Mouse (Mus musculus): ENCODE results near the gene Cdc42ep4. TPM values are rescaled to one million over a fixed set of nuclear protein-coding genes. Genes with fewer than 3 reads are reported as not detected.

Cdc42ep4 gene
- polyA plus RNA-seq, 1 experiment from 2014 or later: 95.8 TPM

DNA sequence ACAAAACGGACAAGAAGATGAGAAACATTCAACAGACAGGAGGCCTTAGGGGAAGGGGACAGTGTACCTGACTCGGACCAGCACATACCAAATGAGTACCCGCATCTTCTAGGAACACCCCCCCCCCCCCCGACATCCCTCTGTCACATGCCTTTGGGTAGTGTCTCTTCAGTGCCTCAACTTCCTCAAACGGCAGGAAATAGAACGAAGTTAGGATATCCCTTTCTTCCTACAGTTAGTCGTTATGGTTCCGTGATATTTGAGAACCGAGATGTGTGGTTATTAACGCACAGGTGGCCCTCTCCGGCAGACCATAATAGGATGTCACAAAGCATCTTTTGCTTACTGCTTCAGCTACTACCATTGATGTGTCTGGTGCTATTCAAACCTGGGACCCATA lies 35.3 kb upstream of the Cdc42ep4 start:
- H3K4me1 ChIP-seq: peaks cover 63% of the 10 kb centered on the region
- peak overlapping the region; percentile 97; the same call in 1 of the 2 replicates for H3K27ac ChIP-seq
- no peak overlapping the region for H3K9ac ChIP-seq
- no peaks in the 10 kb centered on the region for H3K27me3 ChIP-seq (replicated peaks)
- peak overlapping the region; percentile 59 for H3K4me2 ChIP-seq (replicated peaks)
- no peaks in the 10 kb centered on the region for H3K36me3 ChIP-seq
- no peak overlapping the region for H3K4me3 ChIP-seq
- 80% methylated on average over 11 of the region's 11 CpGs for WGBS
- ATAC-seq (ENCODE audit: low FRiP score, low read depth): no peak
- no peaks in the 10 kb centered on the region for H3K9me3 ChIP-seq

DNA sequence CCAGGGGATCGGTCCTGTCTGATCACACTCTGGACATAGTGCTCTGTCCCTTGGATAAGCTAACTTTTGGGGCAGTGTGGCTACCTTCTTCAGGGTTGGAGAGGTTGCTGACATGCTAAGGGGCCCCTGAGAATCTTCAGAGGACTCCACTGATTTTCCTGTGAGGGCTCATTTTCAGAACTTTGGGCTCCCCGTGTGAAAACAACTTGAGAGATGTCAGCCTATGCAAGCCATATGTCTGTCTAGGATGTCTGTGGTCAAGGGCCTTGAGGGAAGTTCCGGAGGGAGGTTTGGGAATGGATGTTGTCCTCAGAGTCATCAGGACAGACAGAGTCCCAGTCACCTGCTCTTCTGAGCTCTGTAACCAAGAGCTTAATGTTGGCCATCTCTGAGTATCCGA lies 34.7 kb upstream of the Cdc42ep4 start:
- no peaks in the 10 kb centered on the region for H3K27me3 ChIP-seq (replicated peaks)
- no peaks in the 10 kb centered on the region for H3K36me3 ChIP-seq
- peak overlapping the region; percentile 56 for H3K9ac ChIP-seq
- H3K9me3 ChIP-seq: no peaks in the 10 kb centered on the region
- ATAC-seq (ENCODE audit: low FRiP score, low read depth): no peak
- H3K4me1 ChIP-seq: peaks cover 61% of the 10 kb centered on the region
- H3K4me3 ChIP-seq: peak overlapping the region; percentile 26
- 37% methylated on average over 4 of the region's 4 CpGs for WGBS
- H3K27ac ChIP-seq: peak overlapping the region; percentile 97
- peak overlapping the region; percentile 59 for H3K4me2 ChIP-seq (replicated peaks)

DNA sequence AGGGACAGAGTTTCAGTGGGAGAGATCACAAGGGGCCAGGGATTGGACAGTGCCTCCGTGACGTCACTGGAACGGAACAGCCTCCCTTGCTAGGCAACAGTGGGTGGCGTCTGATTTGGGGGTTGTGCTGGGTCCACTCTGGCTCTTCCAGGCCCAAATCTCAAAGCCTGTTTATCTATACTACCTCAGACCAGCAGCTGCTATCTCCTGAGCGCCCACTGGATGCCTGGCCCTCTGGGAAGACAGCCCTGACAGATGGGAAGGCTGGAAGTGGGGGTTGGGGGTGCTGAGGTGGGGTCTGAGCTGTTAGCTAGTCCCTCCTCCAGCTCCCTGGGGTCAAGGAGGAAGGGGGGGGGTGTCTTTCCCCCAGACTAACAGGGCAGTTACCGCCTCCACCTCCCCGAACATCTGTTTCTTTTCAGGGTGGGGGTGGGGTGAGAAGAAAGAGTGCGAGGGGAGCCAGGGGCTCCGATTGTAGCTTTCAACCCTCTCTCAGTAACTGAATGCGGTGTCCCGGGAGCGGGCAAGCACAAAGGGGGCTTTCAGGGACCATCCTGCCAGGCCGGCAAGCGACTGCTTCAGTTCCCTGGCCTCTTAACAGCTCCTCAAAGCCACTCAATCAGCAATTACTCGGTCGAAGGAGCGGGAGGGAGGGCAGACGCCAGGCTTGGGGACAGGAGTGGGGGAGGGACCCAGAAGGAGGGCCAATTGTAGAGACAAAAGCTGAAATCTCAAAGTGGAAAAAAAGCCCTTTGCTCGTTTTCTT lies 33.9 kb upstream of the Cdc42ep4 start:
- H3K9ac ChIP-seq: peak overlapping the region; percentile 56
- ATAC-seq (ENCODE audit: low FRiP score, low read depth): peak; percentile 91
- H3K4me3 ChIP-seq: peak overlapping the region; percentile 26
- 0% methylated on average over 19 of the region's 19 CpGs for WGBS
- H3K4me1 ChIP-seq: peaks cover 55% of the 10 kb centered on the region
- H3K27me3 ChIP-seq (replicated peaks): no peaks in the 10 kb centered on the region
- no peaks in the 10 kb centered on the region for H3K36me3 ChIP-seq
- H3K27ac ChIP-seq: peak overlapping the region; percentile 97
- H3K4me2 ChIP-seq (replicated peaks): peak overlapping the region; percentile 59
- H3K9me3 ChIP-seq: no peaks in the 10 kb centered on the region

DNA sequence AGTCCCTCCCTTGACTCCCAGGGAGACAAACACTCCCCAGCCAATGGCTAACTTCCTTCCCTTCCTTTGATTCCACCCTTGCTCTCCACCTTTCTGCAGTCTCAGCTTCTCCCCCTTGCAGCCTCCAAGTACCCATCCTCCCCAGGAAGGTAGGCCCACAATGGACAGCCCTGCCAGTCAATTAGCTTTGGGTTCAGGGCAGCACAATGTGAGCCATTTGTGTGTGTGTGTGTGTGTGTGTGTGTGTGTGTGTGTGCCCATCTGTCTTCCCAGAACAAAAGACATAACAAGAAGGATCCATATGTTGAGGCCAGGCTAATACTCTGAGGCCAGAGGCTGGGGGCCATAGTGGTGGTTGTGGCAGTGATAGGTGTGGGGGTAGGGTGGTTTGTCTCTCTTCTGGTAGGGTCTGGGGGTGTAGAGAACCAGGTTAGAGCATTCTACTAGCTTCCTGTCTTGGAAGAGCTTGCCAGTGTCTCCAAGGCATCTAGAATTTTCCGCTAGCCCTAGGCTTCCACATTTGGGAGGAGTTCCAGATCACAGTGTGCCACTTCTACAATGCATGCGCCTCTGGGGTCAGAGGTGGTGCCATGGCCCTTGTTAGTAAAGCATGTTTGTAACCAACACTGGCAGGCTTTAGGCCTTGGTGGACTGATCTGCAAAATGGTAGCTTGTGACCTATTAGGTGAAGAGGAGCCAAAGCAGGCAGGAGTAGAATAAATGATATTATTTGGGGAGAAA lies 33.1 kb upstream of the Cdc42ep4 start:
- peak overlapping the region; percentile 97 for H3K27ac ChIP-seq
- no peak overlapping the region for H3K4me3 ChIP-seq
- H3K9me3 ChIP-seq: no peaks in the 10 kb centered on the region
- H3K9ac ChIP-seq: no peak overlapping the region
- WGBS: 10% methylated on average over 2 of the region's 2 CpGs
- peak overlapping the region; percentile 59 for H3K4me2 ChIP-seq (replicated peaks)
- peak; percentile 16 for ATAC-seq (ENCODE audit: low FRiP score, low read depth)
- 0 out of 2 replicates have a peak, but pooled peaks cover 2% of the 10 kb centered on the region for H3K36me3 ChIP-seq
- peaks cover 57% of the 10 kb centered on the region for H3K4me1 ChIP-seq
- no peaks in the 10 kb centered on the region for H3K27me3 ChIP-seq (replicated peaks)

DNA sequence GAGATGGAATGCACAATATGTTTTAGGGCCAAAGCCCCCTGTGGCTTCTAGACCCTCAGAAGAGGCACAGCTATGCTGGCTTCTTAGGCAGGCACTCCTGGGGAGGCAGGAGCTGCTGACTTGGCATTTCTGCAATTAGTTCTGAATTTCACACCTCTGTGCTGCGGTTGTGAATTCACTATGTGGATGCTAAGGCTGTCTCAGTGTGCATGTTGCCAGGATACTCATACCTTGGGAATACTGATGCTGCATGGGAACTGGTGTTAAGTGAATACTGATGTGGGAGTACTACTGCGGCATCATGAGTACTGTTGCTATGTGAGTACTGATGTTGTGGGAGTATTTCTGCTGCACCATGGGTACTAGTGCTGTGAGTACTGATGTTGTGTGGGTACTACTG lies 30.8 kb upstream of the Cdc42ep4 start:
- Histone ChIP-seq H3K36me3 (0 out of 2 replicates have a peak, but pooled peaks cover 2% of the 10 kb centered on the region), H3K4me2 (replicated peaks) (no peak overlapping the region), H3K27ac (0 out of 2 replicates have a peak overlapping the region, but pooled peaks have one; percentile 26), H3K4me1 (peaks cover 62% of the 10 kb centered on the region), H3K9me3 (no peaks in the 10 kb centered on the region), H3K4me3 (no peak overlapping the region), H3K9ac (no peak overlapping the region), H3K27me3 (replicated peaks) (no peaks in the 10 kb centered on the region)
- ATAC-seq (ENCODE audit: low FRiP score, low read depth): no peak
- WGBS: 86% methylated on average over 2 of the region's 2 CpGs

DNA sequence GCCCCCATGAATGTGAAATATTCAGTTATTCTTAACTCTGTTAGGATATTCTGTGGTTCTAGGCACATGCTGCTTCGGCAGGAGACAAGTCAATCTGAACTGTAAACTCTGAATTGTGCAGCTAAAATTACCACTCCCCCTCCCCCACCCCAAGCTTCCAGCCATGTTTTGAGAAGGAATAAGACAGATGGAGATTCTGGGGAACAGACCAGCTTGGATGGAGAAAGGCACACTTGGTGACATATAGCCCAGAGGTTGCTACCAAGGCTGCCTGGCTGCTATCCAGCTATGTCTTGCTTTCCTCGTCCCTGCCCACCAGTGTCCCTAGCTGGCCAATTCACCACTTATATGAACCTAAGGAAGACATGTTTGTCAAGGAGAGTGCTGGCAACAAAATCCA lies 30.3 kb upstream of the Cdc42ep4 start:
- ATAC-seq (ENCODE audit: low FRiP score, low read depth): no peak
- Histone ChIP-seq H3K4me2 (replicated peaks) (no peak overlapping the region), H3K9me3 (no peaks in the 10 kb centered on the region), H3K27ac (0 out of 2 replicates have a peak overlapping the region, but pooled peaks have one; percentile 26), H3K27me3 (replicated peaks) (no peaks in the 10 kb centered on the region), H3K36me3 (0 out of 2 replicates have a peak, but pooled peaks cover 2% of the 10 kb centered on the region), H3K9ac (no peak overlapping the region), H3K4me1 (peaks cover 60% of the 10 kb centered on the region), H3K4me3 (no peak overlapping the region)
- whole genome bisulfite sequencing: 51% methylated on average over 2 of the region's 2 CpGs

DNA sequence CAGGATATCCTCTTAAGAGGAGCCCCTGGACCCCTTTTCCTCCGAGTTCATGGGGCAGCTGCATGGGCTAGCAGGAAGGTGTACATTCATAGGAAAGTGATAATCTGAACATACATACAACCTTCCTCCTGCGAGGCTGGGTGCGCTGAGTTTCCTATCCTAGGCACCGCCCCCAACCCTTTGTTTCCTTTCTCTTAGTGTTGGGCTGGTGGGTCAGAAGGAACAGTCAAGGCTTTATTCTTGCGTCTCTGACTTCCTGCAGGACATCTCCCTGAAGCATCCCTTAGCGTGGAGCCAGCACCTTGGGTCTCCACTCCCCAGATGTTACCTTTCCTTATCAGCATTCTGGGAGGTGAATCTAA lies 28.0 kb upstream of the Cdc42ep4 start:
- Histone ChIP-seq H3K4me3 (no peak overlapping the region), H3K9me3 (no peaks in the 10 kb centered on the region), H3K9ac (no peak overlapping the region), H3K4me2 (replicated peaks) (peak overlapping the region; percentile 31; the same call in 1 of the 2 replicates), H3K27me3 (replicated peaks) (no peaks in the 10 kb centered on the region), H3K27ac (0 out of 2 replicates have a peak overlapping the region, but pooled peaks have one; percentile 20), H3K4me1 (peaks cover 38% of the 10 kb centered on the region), H3K36me3 (0 out of 2 replicates have a peak, but pooled peaks cover 2% of the 10 kb centered on the region)
- WGBS: 17% methylated on average over 6 of the region's 6 CpGs
- ATAC-seq (ENCODE audit: low FRiP score, low read depth): no peak

DNA sequence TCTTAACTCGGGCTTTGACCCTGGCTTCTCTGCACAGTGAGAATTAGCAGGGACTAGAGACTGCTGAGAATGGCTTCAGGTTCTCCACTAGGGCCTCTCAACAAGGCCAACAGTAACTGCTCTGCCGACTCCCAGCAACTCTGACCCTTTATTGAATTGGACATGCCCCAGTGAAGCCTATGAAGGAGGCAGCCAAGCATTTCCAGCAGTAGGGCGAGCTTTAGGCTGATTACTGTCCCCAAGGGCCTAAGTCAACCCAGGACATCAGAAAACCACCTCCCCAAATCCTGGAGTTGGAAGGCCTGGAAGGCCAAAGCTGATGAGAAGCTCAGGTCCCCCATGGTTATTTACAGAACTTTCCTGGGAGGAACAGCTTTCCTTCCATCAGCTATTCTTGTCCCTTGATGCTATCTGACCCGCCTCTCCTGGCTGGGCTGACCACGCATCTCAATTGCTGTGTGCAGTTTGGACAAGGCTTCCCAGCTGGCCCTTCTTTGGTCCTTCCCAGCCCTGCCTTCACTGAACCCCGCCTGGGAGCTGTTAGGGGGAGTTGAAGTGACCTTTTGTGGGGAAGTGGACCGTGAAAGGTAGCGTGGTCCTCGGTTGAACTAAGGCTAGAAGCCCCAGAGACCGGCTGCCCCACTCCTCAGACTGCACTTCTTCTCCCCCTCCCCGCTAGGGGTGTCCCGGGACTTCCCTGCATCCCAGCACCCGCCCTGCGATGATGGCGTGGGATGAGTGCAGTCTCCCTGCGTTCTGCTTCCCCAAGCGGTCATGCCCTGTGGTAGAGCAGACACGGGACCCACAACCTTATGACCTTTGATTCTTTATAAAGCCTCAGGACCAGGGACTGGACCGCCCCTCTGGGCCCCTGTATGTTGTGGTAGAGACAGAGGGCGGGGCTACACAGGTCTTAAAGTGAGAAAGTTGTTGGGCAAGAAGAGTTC lies 27.3 kb upstream of the Cdc42ep4 start:
- WGBS: 14% methylated on average over 20 of the region's 20 CpGs
- H3K9me3 ChIP-seq: no peaks in the 10 kb centered on the region
- H3K27ac ChIP-seq: 0 out of 2 replicates have a peak overlapping the region, but pooled peaks have one; percentile 20
- 0 out of 2 replicates have a peak, but pooled peaks cover 2% of the 10 kb centered on the region for H3K36me3 ChIP-seq
- H3K4me1 ChIP-seq: peaks cover 33% of the 10 kb centered on the region
- H3K4me2 ChIP-seq (replicated peaks): peak overlapping the region; percentile 31; the same call in 1 of the 2 replicates
- H3K27me3 ChIP-seq (replicated peaks): no peaks in the 10 kb centered on the region
- H3K9ac ChIP-seq: no peak overlapping the region
- H3K4me3 ChIP-seq: no peak overlapping the region
- ATAC-seq (ENCODE audit: low FRiP score, low read depth): no peak

DNA sequence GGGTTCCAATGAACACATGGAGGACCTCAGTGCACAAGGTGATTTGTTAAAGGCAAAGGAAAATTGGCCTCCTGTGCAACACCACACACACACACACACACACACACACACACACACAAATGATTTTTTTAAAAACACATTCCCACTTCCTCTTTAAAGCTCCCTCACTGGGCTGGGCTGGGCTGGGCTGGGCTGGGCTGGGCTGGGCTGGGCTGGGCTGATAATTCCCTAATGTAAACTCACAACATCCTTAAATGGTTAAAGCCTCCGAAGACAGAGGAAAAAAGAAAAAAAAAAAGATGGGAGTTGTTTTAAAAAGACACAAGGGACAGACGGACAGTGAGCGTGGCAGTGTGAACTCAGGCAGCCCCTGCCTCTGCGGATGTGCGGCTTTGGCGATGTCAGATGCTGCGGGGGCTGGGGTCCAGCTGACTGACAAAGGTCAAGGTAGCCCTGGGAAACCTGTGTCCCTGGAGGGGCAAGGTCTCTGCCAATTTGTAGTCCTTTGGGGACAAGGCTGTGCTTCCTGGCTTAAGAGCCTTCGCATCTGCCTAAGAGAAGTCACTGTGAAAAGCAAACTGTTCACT lies 26.3 kb upstream of the Cdc42ep4 start:
- Histone ChIP-seq H3K36me3 (0 out of 2 replicates have a peak, but pooled peaks cover 2% of the 10 kb centered on the region), H3K9me3 (no peaks in the 10 kb centered on the region), H3K4me3 (no peak overlapping the region), H3K4me2 (replicated peaks) (no peak overlapping the region), H3K9ac (no peak overlapping the region), H3K27ac (no peak overlapping the region), H3K4me1 (peaks cover 33% of the 10 kb centered on the region), H3K27me3 (replicated peaks) (no peaks in the 10 kb centered on the region)
- WGBS: 60% methylated on average over 8 of the region's 8 CpGs
- ATAC-seq (ENCODE audit: low FRiP score, low read depth): no peak

DNA sequence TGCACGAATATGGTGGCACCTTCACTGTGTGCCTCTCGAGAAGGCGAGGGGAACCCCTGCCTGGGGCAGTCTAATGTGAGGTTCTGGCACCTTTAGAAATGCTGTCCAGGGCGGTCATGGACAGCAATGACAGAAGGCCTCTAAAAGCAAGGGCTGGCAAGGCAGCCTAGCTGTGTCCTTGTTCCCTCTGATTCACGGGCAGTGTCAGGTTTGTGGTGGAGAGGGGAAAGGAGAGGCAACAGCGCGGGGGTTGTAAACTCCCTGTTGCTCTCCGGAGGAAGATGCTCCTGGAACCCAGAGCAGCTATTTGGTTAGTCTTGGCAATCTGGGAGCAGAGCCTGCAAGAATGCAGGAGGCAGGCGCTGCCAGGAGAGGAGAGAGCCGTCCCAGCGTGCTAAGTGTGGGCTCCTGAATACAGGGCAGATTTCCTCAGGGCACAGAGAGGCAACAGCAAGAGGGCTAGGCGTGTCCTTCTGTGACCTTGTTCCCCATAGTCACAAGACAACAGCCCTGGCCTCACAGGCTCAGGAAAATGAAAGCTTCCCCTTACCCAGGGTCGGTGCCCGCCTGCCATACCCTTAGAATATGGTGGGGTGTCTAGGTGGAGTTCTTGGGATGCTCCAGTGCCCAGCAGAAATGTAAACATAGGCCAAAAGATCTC lies 25.3 kb upstream of the Cdc42ep4 start:
- Histone ChIP-seq H3K36me3 (0 out of 2 replicates have a peak, but pooled peaks cover 2% of the 10 kb centered on the region), H3K4me2 (replicated peaks) (no peak overlapping the region), H3K4me3 (no peak overlapping the region), H3K4me1 (peaks cover 28% of the 10 kb centered on the region), H3K9me3 (no peaks in the 10 kb centered on the region), H3K27me3 (replicated peaks) (no peaks in the 10 kb centered on the region), H3K9ac (no peak overlapping the region), H3K27ac (no peak overlapping the region)
- ATAC-seq (ENCODE audit: low FRiP score, low read depth): no peak
- WGBS: 60% methylated on average over 14 of the region's 14 CpGs

DNA sequence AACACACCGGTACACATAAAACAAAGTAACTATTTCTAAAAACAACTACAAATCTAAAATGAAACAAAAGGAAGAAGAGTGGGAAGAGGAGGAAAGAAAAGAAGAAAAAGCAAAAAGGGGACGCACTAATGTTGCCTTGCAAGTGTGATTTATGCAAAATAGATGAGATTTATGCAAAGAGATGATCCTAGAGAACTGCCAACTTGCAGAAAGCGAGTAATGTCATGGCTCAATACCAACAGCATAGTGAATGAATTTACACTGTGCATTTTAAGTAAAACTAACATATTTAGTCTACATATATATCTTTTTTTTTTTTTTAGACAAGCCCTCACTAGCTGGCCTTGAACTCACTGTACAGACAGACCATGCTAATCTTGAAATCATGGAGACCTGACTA lies 23.1 kb upstream of the Cdc42ep4 start:
- Histone ChIP-seq H3K9ac (no peak overlapping the region), H3K27me3 (replicated peaks) (no peaks in the 10 kb centered on the region), H3K4me3 (no peak overlapping the region), H3K4me1 (peaks cover 22% of the 10 kb centered on the region), H3K27ac (no peak overlapping the region), H3K9me3 (no peaks in the 10 kb centered on the region), H3K4me2 (replicated peaks) (no peak overlapping the region), H3K36me3 (no peaks in the 10 kb centered on the region)
- ATAC-seq (ENCODE audit: low FRiP score, low read depth): no peak
- 79% methylated on average over 3 of the region's 3 CpGs for WGBS
